Mouse (Mus musculus): ENCODE results near the gene Tmem253. TPM values are rescaled to one million over a fixed set of nuclear protein-coding genes. Genes with fewer than 3 reads are reported as not detected.
"Not testable (repeated sequence)": the region's sequence is repeated elsewhere in the genome, so short reads cannot be mapped to it uniquely, and the experiment has no call there.

The Tmem253 gene
- total and polyA plus RNA-seq, 2 experiments from 2014 or later, result 0.18 to 0.57 TPM

GRCm38 (mm10) chr14:52022709-52023459 is 7.4 kb downstream of the Tmem253 start:
- Histone ChIP-seq H3K9me3 (replicated peaks; ENCODE audit: control insufficient read depth, low read length) (no peaks in the 10 kb centered on the region), H3K27me3 (ENCODE audit: control insufficient read depth, insufficient read depth, low read length) (no peaks in the 10 kb centered on the region), H3K4me2 (ENCODE audit: low read depth, low read length) (peak overlapping the region; percentile 67), H3K27ac (ENCODE audit: low read depth) (peak overlapping the region; percentile 87), H3K4me1 (ENCODE audit: control insufficient read depth, insufficient read depth) (peaks cover 22% of the 10 kb centered on the region), H3K9ac (replicated peaks; ENCODE audit: low read depth, low read length) (no peak overlapping the region), H3K4me3 (ENCODE audit: low read depth, low read length) (peak overlapping the region; percentile 39), H3K36me3 (replicated peaks; ENCODE audit: control insufficient read depth, insufficient read depth, low read length) (no peaks in the 10 kb centered on the region)
- WGBS, result 6% methylated on average over 23 of the region's 23 CpGs
- TF ChIP-seq CTCF (IDR thresholded peaks at IDR 0.05; ENCODE audit: low read depth) (peak; percentile 72), EP300 (IDR thresholded peaks at IDR 0.05; ENCODE audit: low read depth) (no peak; the same call in 1 of the 2 replicates)
- ATAC-seq (ENCODE audit: insufficient read depth, low read depth), result peak; percentile 21
- DNase-seq (ENCODE audit: low spot score), result peak; percentile 88

GRCm38 (mm10) chr14:52024133-52024532 is 8.7 kb downstream of the Tmem253 start:
- H3K4me1 ChIP-seq (ENCODE audit: control insufficient read depth, insufficient read depth), result peaks cover 15% of the 10 kb centered on the region
- no peaks in the 10 kb centered on the region for H3K36me3 ChIP-seq (replicated peaks; ENCODE audit: control insufficient read depth, insufficient read depth, low read length)
- WGBS, result 66% methylated on average over 2 of the region's 2 CpGs

GRCm38 (mm10) chr14:52026342-52026741 is 10.9 kb downstream of the Tmem253 start:
- Histone ChIP-seq H3K4me2 (ENCODE audit: low read depth, low read length) (no peak overlapping the region), H3K9me3 (replicated peaks; ENCODE audit: control insufficient read depth, low read length) (no peaks in the 10 kb centered on the region), H3K36me3 (replicated peaks; ENCODE audit: control insufficient read depth, insufficient read depth, low read length) (no peaks in the 10 kb centered on the region), H3K4me1 (ENCODE audit: control insufficient read depth, insufficient read depth) (peaks cover 11% of the 10 kb centered on the region), H3K27ac (ENCODE audit: low read depth) (no peak overlapping the region), H3K9ac (replicated peaks; ENCODE audit: low read depth, low read length) (no peak overlapping the region), H3K27me3 (ENCODE audit: control insufficient read depth, insufficient read depth, low read length) (no peaks in the 10 kb centered on the region), H3K4me3 (ENCODE audit: low read depth, low read length) (no peak overlapping the region)
- 79% methylated on average over 4 of the region's 4 CpGs for WGBS
- DNase-seq (ENCODE audit: low spot score) (no peak), ATAC-seq (ENCODE audit: insufficient read depth, low read depth) (no peak)
- TF ChIP-seq EP300 (IDR thresholded peaks at IDR 0.05; ENCODE audit: low read depth) (no peak), CTCF (IDR thresholded peaks at IDR 0.05; ENCODE audit: low read depth) (no peak)

More at GRCm38 (mm10) chr14:52024133-52024532, 8.7 kb downstream of the Tmem253 start:
- no peak overlapping the region for H3K4me3 ChIP-seq (ENCODE audit: low read depth, low read length)
- H3K9ac ChIP-seq (replicated peaks; ENCODE audit: low read depth, low read length), result no peak overlapping the region
- no peak overlapping the region for H3K27ac ChIP-seq (ENCODE audit: low read depth)
- no peaks in the 10 kb centered on the region for H3K9me3 ChIP-seq (replicated peaks; ENCODE audit: control insufficient read depth, low read length)
- H3K27me3 ChIP-seq (ENCODE audit: control insufficient read depth, insufficient read depth, low read length), result no peaks in the 10 kb centered on the region
- no peak for ATAC-seq (ENCODE audit: insufficient read depth, low read depth)
- no peak for DNase-seq (ENCODE audit: low spot score)
- TF ChIP-seq CTCF (IDR thresholded peaks at IDR 0.05; ENCODE audit: low read depth), result no peak
- no peak for TF ChIP-seq EP300 (IDR thresholded peaks at IDR 0.05; ENCODE audit: low read depth)
- H3K4me2 ChIP-seq (ENCODE audit: low read depth, low read length), result no peak overlapping the region

- ATAC-seq (ENCODE audit: insufficient read depth, low read depth), result no peak
- Histone ChIP-seq H3K36me3 (replicated peaks; ENCODE audit: control insufficient read depth, insufficient read depth, low read length) (no peaks in the 10 kb centered on the region), H3K4me3 (ENCODE audit: low read depth, low read length) (no peak overlapping the region), H3K9me3 (replicated peaks; ENCODE audit: control insufficient read depth, low read length) (no peaks in the 10 kb centered on the region), H3K27ac (ENCODE audit: low read depth) (no peak overlapping the region), H3K9ac (replicated peaks; ENCODE audit: low read depth, low read length) (no peak overlapping the region), H3K27me3 (ENCODE audit: control insufficient read depth, insufficient read depth, low read length) (no peaks in the 10 kb centered on the region), H3K4me1 (ENCODE audit: control insufficient read depth, insufficient read depth) (no peaks in the 10 kb centered on the region), H3K4me2 (ENCODE audit: low read depth, low read length) (no peak overlapping the region)
- no peak for TF ChIP-seq CTCF (IDR thresholded peaks at IDR 0.05; ENCODE audit: low read depth)
- no peak for TF ChIP-seq EP300 (IDR thresholded peaks at IDR 0.05; ENCODE audit: low read depth)
- no peak for DNase-seq (ENCODE audit: low spot score)
- WGBS, result 83% methylated on average over 6 of the region's 6 CpGs
Observed at GRCm38 (mm10) chr14:52035926-52036325, 20.5 kb downstream of the Tmem253 start.

- Histone ChIP-seq H3K4me1 (ENCODE audit: control insufficient read depth, insufficient read depth) (no peaks in the 10 kb centered on the region), H3K4me2 (ENCODE audit: low read depth, low read length) (no peak overlapping the region), H3K9ac (replicated peaks; ENCODE audit: low read depth, low read length) (no peak overlapping the region), H3K27ac (ENCODE audit: low read depth) (no peak overlapping the region), H3K36me3 (replicated peaks; ENCODE audit: control insufficient read depth, insufficient read depth, low read length) (no peaks in the 10 kb centered on the region), H3K4me3 (ENCODE audit: low read depth, low read length) (no peak overlapping the region), H3K9me3 (replicated peaks; ENCODE audit: control insufficient read depth, low read length) (no peaks in the 10 kb centered on the region), H3K27me3 (ENCODE audit: control insufficient read depth, insufficient read depth, low read length) (no peaks in the 10 kb centered on the region)
- ATAC-seq (ENCODE audit: insufficient read depth, low read depth) (no peak), DNase-seq (ENCODE audit: low spot score) (no peak)
- no peak for TF ChIP-seq CTCF (IDR thresholded peaks at IDR 0.05; ENCODE audit: low read depth)
- TF ChIP-seq EP300 (IDR thresholded peaks at IDR 0.05; ENCODE audit: low read depth), result no peak
- 80% methylated on average over 5 of the region's 5 CpGs for WGBS
Observed at GRCm38 (mm10) chr14:52039332-52039731, 23.9 kb downstream of the Tmem253 start.

GRCm38 (mm10) chr14:52042359-52042758 is 26.9 kb downstream of the Tmem253 start, which contains the start of gene Olfr221:
Gene Olfr221, minus strand, starts transcription at chr14:52042459.
- H3K4me3 ChIP-seq (ENCODE audit: low read depth, low read length); H3K27ac ChIP-seq (ENCODE audit: low read depth); H3K4me1 ChIP-seq (ENCODE audit: control insufficient read depth, insufficient read depth); H3K27me3 ChIP-seq (ENCODE audit: control insufficient read depth, insufficient read depth, low read length); H3K9me3 ChIP-seq (replicated peaks; ENCODE audit: control insufficient read depth, low read length); ATAC-seq (ENCODE audit: insufficient read depth, low read depth); H3K9ac ChIP-seq (replicated peaks; ENCODE audit: low read depth, low read length); H3K4me2 ChIP-seq (ENCODE audit: low read depth, low read length); H3K36me3 ChIP-seq (replicated peaks; ENCODE audit: control insufficient read depth, insufficient read depth, low read length); DNase-seq (ENCODE audit: low spot score): not testable (repeated sequence)
- WGBS, result 59% methylated on average over 3 of the region's 3 CpGs
